Mouse (Mus musculus): Measurements from ENCODE around the gene Csnk1g2. TPM values are rescaled to one million over a fixed set of nuclear protein-coding genes. Genes with fewer than 3 reads are reported as not detected.

Csnk1g2 gene
- polyA plus RNA-seq, 1 experiment from 2014 or later = 124 TPM

DNA sequence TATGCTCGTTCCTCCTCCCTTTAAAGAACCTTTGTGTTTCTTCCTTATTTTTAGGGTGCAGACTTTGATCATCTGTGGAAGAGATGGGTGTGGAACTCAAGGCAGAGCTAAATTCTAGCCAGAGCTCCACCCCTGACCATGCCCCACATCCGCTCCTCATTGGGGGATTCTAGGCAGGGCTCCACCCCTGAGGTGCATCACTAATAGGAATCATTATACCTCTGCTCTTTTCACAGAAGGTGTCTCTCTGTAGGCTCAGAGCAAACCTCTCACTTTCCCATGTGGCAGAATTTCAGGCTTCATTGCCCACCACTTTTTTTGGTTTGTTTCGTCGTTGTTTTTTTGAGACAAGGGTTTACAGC is 36.2 kb downstream of the Csnk1g2 start:
- Histone ChIP-seq H3K9me3 (ENCODE audit: low read depth, low read length) (no peaks in the 10 kb centered on the region), H3K4me2 (peak overlapping the region; percentile 48), H3K9ac (no peak overlapping the region), H3K4me1 (ENCODE audit: insufficient read depth) (peaks cover 16% of the 10 kb centered on the region), H3K4me3 (ENCODE audit: low read depth, low read length) (no peak overlapping the region), H3K27ac (ENCODE audit: low read depth) (0 out of 2 replicates have a peak overlapping the region, but pooled peaks have one; percentile 25), H3K36me3 (ENCODE audit: insufficient read depth) (no peaks in the 10 kb centered on the region), H3K27me3 (ENCODE audit: insufficient read depth, low read length) (no peaks in the 10 kb centered on the region)
- TF ChIP-seq CTCF (IDR thresholded peaks at IDR 0.05; ENCODE audit: low read depth) = no peak
- ATAC-seq (ENCODE audit: insufficient read depth) (no peak), DNase-seq (no peak)
- WGBS = 55% methylated on average over 4 of the region's 4 CpGs

DNA sequence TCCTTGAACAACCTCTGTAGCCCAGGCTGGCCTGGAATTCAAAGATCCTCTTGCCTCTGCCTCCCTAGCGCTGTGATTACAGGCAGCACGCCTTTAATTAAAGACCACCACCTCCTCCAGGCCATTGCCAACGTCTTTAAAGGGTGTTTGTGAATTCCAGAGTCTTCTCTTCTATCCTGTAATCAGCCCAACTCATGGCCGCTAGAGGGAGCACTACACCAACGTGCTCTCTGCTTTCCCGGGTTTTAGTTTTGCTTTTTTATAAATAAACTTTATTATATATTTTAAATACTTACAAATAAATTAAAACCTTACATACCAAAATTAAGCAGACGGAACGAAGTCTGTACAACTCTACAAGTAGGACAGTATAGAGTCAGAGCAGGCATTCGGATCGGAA is 36.6 kb downstream of the Csnk1g2 start:
- H3K9ac ChIP-seq = 0 out of 2 replicates have a peak overlapping the region, but pooled peaks have one; percentile 16
- H3K4me1 ChIP-seq (ENCODE audit: insufficient read depth) = peaks cover 18% of the 10 kb centered on the region
- H3K27ac ChIP-seq (ENCODE audit: low read depth) = 0 out of 2 replicates have a peak overlapping the region, but pooled peaks have one; percentile 25
- no peaks in the 10 kb centered on the region for H3K36me3 ChIP-seq (ENCODE audit: insufficient read depth)
- no peaks in the 10 kb centered on the region for H3K27me3 ChIP-seq (ENCODE audit: insufficient read depth, low read length)
- H3K4me3 ChIP-seq (ENCODE audit: low read depth, low read length) = no peak overlapping the region; the same call in 1 of the 2 replicates
- ATAC-seq (ENCODE audit: insufficient read depth) = no peak
- 16% methylated on average over 10 of the region's 10 CpGs for WGBS
- peak overlapping the region; percentile 48 for H3K4me2 ChIP-seq
- DNase-seq = peak; percentile 94
- TF ChIP-seq CTCF (IDR thresholded peaks at IDR 0.05; ENCODE audit: low read depth) = peak; percentile 83
- H3K9me3 ChIP-seq (ENCODE audit: low read depth, low read length) = no peaks in the 10 kb centered on the region

DNA sequence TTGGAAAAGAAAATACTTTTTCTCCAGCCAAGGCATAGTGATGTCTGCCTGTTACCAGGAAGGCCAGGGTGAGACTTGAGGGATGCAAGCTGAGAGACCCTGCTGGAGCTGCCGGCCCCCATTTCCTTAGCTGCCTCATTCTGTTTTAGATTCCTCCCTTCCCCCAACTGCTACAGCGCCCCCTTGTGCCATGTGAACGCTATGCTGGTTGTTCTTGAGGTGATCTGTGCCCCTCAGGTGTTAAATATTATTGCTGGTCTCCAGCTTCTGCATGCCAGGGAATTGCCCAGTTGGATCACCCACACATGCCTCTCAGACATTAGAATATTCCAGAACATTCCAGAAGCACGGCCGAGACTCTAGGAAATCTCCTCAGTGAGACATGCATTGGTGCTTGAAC is 38.5 kb downstream of the Csnk1g2 start:
- H3K4me3 ChIP-seq (ENCODE audit: low read depth, low read length) = no peak overlapping the region
- no peak overlapping the region for H3K4me2 ChIP-seq
- no peak overlapping the region for H3K9ac ChIP-seq
- peaks cover 19% of the 10 kb centered on the region for H3K4me1 ChIP-seq (ENCODE audit: insufficient read depth)
- no peak for ATAC-seq (ENCODE audit: insufficient read depth)
- H3K27ac ChIP-seq (ENCODE audit: low read depth) = no peak overlapping the region
- DNase-seq = peak; percentile 49
- H3K27me3 ChIP-seq (ENCODE audit: insufficient read depth, low read length) = no peaks in the 10 kb centered on the region
- 31% methylated on average over 5 of the region's 5 CpGs for WGBS
- no peaks in the 10 kb centered on the region for H3K9me3 ChIP-seq (ENCODE audit: low read depth, low read length)
- H3K36me3 ChIP-seq (ENCODE audit: insufficient read depth) = peaks cover 10% of the 10 kb centered on the region
- peak; percentile 66 for TF ChIP-seq CTCF (IDR thresholded peaks at IDR 0.05; ENCODE audit: low read depth)

DNA sequence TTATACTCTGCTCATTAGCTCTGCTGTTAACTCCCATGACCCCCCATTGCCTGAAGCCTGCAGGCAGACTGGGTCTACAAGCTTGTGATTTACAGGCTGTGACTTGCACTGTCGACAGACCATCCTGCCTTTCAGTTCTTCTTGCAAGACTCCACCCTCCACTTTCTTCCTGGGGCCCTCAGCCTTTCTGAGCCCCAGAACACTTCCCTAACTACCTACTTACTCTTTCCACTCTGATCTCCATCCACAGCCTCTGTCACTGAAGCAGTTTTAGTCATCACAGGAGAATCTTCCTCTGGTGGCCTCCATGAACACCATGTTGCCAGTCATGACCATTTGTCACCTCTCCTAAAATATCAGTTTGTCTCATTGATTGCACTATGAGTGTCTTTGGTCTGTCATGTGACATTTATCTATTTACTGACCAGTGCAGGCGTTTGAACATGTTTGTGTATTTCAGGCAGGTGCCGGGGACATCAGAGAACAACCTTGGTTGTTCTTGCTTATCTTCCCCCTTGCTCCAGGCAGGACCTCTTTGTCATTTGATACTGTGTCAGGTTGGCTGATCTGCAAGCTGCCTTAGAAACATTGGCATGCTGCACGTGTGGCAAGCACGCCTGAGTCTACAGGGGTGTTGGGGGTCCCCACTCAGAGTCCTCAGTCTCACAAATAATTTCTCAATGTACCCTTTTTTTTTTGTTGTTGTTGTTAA is 41.0 kb downstream of the Csnk1g2 start:
- TF ChIP-seq CTCF (IDR thresholded peaks at IDR 0.05; ENCODE audit: low read depth) = no peak
- no peak for DNase-seq
- no peak overlapping the region for H3K4me3 ChIP-seq (ENCODE audit: low read depth, low read length)

DNA sequence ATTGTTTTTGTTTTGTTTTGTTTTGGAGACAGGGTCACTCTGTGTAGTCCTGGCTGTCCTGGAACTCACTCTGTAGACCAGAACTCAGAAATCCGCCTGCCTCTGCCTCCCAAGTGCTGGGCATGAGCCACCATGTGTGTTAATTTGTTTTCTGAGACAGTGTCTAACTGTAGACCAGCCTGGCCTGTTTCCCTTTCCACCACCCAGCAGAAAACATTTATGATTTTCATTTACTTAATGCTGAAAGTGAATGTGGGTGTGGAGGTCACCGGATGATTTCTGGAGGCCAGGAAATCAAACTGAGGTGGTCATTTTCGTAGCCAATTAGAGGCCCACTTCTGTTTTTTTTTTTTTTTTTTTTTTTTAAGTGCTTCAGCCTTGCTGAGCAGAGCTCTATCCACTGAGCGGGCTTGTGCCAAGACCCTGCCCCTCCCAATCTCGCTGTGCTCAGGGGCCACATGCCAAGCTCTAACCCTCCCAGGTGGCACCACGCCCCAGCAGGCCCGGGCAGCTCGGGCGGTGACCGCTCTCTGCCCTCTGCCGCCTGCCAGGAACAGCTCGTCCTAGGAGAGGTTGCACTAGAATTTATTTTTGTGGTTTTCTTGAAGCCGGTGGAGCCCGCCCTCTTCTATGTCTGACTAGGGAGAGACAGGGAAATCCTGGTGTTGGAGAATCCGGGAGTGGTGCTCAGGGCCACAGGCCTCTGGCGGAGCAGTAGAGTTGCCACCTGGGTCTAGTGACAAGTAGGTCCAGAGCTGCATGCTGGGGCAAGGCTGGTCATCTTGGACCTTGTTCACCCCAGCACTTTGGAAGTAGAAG is 41.8 kb downstream of the Csnk1g2 start:
- no peak for TF ChIP-seq CTCF (IDR thresholded peaks at IDR 0.05; ENCODE audit: low read depth)
- ATAC-seq (ENCODE audit: insufficient read depth) = peak; percentile 59

More for the DNA sequence above, 41.0 kb downstream of the Csnk1g2 start:
- Histone ChIP-seq H3K4me1 (ENCODE audit: insufficient read depth) (peaks cover 19% of the 10 kb centered on the region), H3K27ac (ENCODE audit: low read depth) (peak overlapping the region; percentile 83; the same call in 1 of the 2 replicates), H3K9ac (no peak overlapping the region), H3K36me3 (ENCODE audit: insufficient read depth) (peaks cover 35% of the 10 kb centered on the region), H3K9me3 (ENCODE audit: low read depth, low read length) (no peaks in the 10 kb centered on the region), H3K4me2 (no peak overlapping the region), H3K27me3 (ENCODE audit: insufficient read depth, low read length) (no peaks in the 10 kb centered on the region)
- no peak for ATAC-seq (ENCODE audit: insufficient read depth)
- 16% methylated on average over 5 of the region's 5 CpGs for WGBS

DNA sequence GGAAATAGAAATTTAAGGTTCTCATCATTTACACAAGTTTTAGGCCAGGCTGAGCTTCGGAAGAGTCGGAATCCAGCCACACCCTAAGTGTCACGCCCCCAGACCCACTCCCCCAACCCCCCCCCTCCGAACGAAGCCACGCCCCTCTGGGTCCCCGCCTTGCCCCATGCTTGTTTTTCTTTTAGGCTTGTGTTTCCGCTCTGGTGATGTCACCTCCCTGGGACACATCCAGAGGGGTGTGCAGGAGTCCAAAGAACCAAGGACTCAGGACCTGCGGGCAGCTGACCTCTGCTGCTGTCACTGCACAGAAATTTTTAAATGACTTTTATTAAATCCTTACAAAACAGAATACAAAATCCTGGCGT is 42.4 kb downstream of the Csnk1g2 start:
- Histone ChIP-seq H3K4me2 (peak overlapping the region; percentile 51), H3K9ac (peak overlapping the region; percentile 32; the same call in 1 of the 2 replicates), H3K4me1 (ENCODE audit: insufficient read depth) (peaks cover 19% of the 10 kb centered on the region), H3K36me3 (ENCODE audit: insufficient read depth) (peaks cover 49% of the 10 kb centered on the region), H3K9me3 (ENCODE audit: low read depth, low read length) (no peaks in the 10 kb centered on the region), H3K27ac (ENCODE audit: low read depth) (peak overlapping the region; percentile 83), H3K4me3 (ENCODE audit: low read depth, low read length) (peak overlapping the region; percentile 3; the same call in 1 of the 2 replicates), H3K27me3 (ENCODE audit: insufficient read depth, low read length) (no peaks in the 10 kb centered on the region)
- ATAC-seq (ENCODE audit: insufficient read depth) (peak; percentile 50), DNase-seq (peak; percentile 67)
- no peak for TF ChIP-seq CTCF (IDR thresholded peaks at IDR 0.05; ENCODE audit: low read depth)
- WGBS = 13% methylated on average over 10 of the region's 10 CpGs

More for the DNA sequence above, 41.8 kb downstream of the Csnk1g2 start:
- WGBS = 18% methylated on average over 16 of the region's 16 CpGs
- H3K27me3 ChIP-seq (ENCODE audit: insufficient read depth, low read length) = no peaks in the 10 kb centered on the region
- H3K4me1 ChIP-seq (ENCODE audit: insufficient read depth) = peaks cover 19% of the 10 kb centered on the region
- peak; percentile 67 for DNase-seq
- no peaks in the 10 kb centered on the region for H3K9me3 ChIP-seq (ENCODE audit: low read depth, low read length)
- peaks cover 43% of the 10 kb centered on the region for H3K36me3 ChIP-seq (ENCODE audit: insufficient read depth)
- H3K27ac ChIP-seq (ENCODE audit: low read depth) = peak overlapping the region; percentile 83
- peak overlapping the region; percentile 32 for H3K9ac ChIP-seq
- peak overlapping the region; percentile 51 for H3K4me2 ChIP-seq
- peak overlapping the region; percentile 3; the same call in 1 of the 2 replicates for H3K4me3 ChIP-seq (ENCODE audit: low read depth, low read length)

DNA sequence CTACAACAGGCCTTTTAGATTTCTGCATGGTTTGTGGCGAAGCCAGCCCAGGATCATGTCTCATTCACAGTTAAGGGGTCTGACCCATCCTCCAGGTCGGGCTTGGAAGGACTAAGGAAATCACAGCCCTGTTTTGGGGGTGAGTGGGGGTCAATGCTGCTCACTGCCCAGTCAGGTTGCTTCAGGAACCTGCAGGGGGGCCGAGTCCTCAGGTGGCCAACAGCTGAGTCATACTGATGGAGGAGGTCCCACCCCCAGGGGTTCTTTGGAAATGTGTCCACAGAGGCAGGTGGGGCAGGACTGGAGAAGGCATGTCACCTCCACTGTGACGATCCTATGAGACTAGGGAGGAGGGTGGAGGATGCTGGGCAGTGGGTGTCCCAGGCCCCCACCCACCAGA is 42.8 kb downstream of the Csnk1g2 start:
- DNase-seq = no peak
- Histone ChIP-seq H3K4me1 (ENCODE audit: insufficient read depth) (peaks cover 19% of the 10 kb centered on the region), H3K36me3 (ENCODE audit: insufficient read depth) (peaks cover 54% of the 10 kb centered on the region), H3K9me3 (ENCODE audit: low read depth, low read length) (no peaks in the 10 kb centered on the region), H3K27me3 (ENCODE audit: insufficient read depth, low read length) (no peaks in the 10 kb centered on the region), H3K4me2 (peak overlapping the region; percentile 12; the same call in 1 of the 2 replicates), H3K9ac (no peak overlapping the region), H3K27ac (ENCODE audit: low read depth) (peak overlapping the region; percentile 60), H3K4me3 (ENCODE audit: low read depth, low read length) (no peak overlapping the region)
- no peak for TF ChIP-seq CTCF (IDR thresholded peaks at IDR 0.05; ENCODE audit: low read depth)
- WGBS = 53% methylated on average over 4 of the region's 4 CpGs
- ATAC-seq (ENCODE audit: insufficient read depth) = no peak; the same call in 1 of the 2 replicates

All from lung, embryonic 14.5 days (tissue).